Mouse (Mus musculus) heart, adult 2 months (tissue): ENCODE data around the gene Hypk.

Experiments used
- CTCF ChIP-seq: fragments of 200-600 bp; IDR thresholded peaks from 2 replicates; pipeline ENCODE4 v1.8.1; 2022; ENCODE audit warnings: antibody characterized with exemption, mild to moderate bottlenecking, moderate library complexity
- POLR2A ChIP-seq: fragments of 200-500 bp; IDR thresholded peaks from 2 replicates; pipeline ENCODE4 v1.6.1; 2011; ENCODE audit warnings: mild to moderate bottlenecking, low read depth, low read length, control low read depth; ENCODE audit not compliant: insufficient read depth

GRCm38 (mm10) chr2:121403296-121403695 is 49.8 kb upstream of the Hypk start:
- TF ChIP-seq CTCF, result no peak
- TF ChIP-seq POLR2A, result no peak
